ENCODE assay signal across 8 mouse cellular contexts in genomic region chr1:165635055-165635897, GRCm38 (mm10). TPM values are rescaled to one million over a fixed set of nuclear protein-coding genes. Genes with fewer than 3 reads are reported as not detected.
DNase-seq lines count a peak whose midpoint lies in the region; ATAC-seq and TF ChIP-seq lines count a peak whose summit lies in the region.

No protein-coding gene starts in this region.

- no peak for DNase-seq in frontal cortex, adult 2 months (ENCODE audit: extremely low spot score in 1 of 2, low spot score in 1 of 2)
- peak; percentile 23 for DNase-seq in liver, embryonic 13.5 days
- no peak for DNase-seq in ovary, adult 18-20 months (ENCODE audit: low spot score)
- DNase-seq in urinary bladder, postnatal 14 days (ENCODE audit: low spot score): no peak
- no peak for DNase-seq in urinary bladder, adult 2 months (ENCODE audit: low spot score)

- H3ac ChIP-seq in C2C12 (ENCODE audit: control insufficient read depth, insufficient read length, low read depth): no peak overlapping the region

- TF ChIP-seq CTCF in C2C12 (IDR thresholded peaks at IDR 0.05; ENCODE audit: control insufficient read depth, insufficient read depth, insufficient read length): no peak

- H3K4me2 ChIP-seq in forebrain, embryonic 13.5 days: peak overlapping the region; percentile 67
- peak overlapping the region; percentile 99 for H3K4me2 ChIP-seq in liver, embryonic 13.5 days

- peak; percentile 2; the same call in 1 of the 2 replicates for ATAC-seq in frontal cortex, adult (ENCODE audit: low TSS enrichment)
- 0 out of 2 replicates have a peak, but pooled peaks have one; percentile 0 for ATAC-seq in forebrain, embryonic 13.5 days
- ATAC-seq in liver, embryonic 13.5 days (ENCODE audit: low read depth): no peak

- peak overlapping the region; percentile 53 for H3K4me3 ChIP-seq in C2C12 (ENCODE audit: insufficient read depth, poor library complexity, severe bottlenecking)
- peak overlapping the region; percentile 72 for H3K4me3 ChIP-seq in forebrain, embryonic 13.5 days
- H3K4me3 ChIP-seq in liver, embryonic 13.5 days (replicated peaks): peak overlapping the region; percentile 78

- H3K36me3 ChIP-seq in C2C12 (ENCODE audit: control insufficient read depth, insufficient read depth): no peaks in the 10 kb centered on the region
- H3K36me3 ChIP-seq in forebrain, embryonic 13.5 days (ENCODE audit: poor library complexity, severe bottlenecking): no peaks in the 10 kb centered on the region
- no peaks in the 10 kb centered on the region for H3K36me3 ChIP-seq in liver, embryonic 13.5 days

- no peaks in the 10 kb centered on the region for H3K9me3 ChIP-seq in forebrain, embryonic 13.5 days (replicated peaks)
- H3K9me3 ChIP-seq in liver, embryonic 13.5 days (replicated peaks): no peaks in the 10 kb centered on the region

- peak overlapping the region; percentile 86 for H3K9ac ChIP-seq in forebrain, embryonic 13.5 days
- H3K9ac ChIP-seq in liver, embryonic 13.5 days: peak overlapping the region; percentile 64

- peak overlapping the region; percentile 96 for H3K27ac ChIP-seq in forebrain, embryonic 13.5 days
- peak overlapping the region; percentile 64 for H3K27ac ChIP-seq in liver, embryonic 13.5 days

- peaks cover 6% of the 10 kb centered on the region for H3K79me3 ChIP-seq in C2C12 (ENCODE audit: low read depth)

- 21% methylated on average over 17 of the region's 17 CpGs for WGBS in forebrain, embryonic 13.5 days
- 37% methylated on average over 17 of the region's 17 CpGs for WGBS in liver, embryonic 13.5 days (ENCODE audit: insufficient replicate concordance)

- no peaks in the 10 kb centered on the region for H3K27me3 ChIP-seq in C2C12 (ENCODE audit: control insufficient read depth, insufficient read depth, insufficient read length)
- H3K27me3 ChIP-seq in forebrain, embryonic 13.5 days: no peaks in the 10 kb centered on the region
- peaks cover 9% of the 10 kb centered on the region; the same call in 1 of the 2 replicates for H3K27me3 ChIP-seq in liver, embryonic 13.5 days

- H3K79me2 ChIP-seq in C2C12 (ENCODE audit: control insufficient read depth, insufficient read depth): peaks cover 34% of the 10 kb centered on the region

- peaks cover 34% of the 10 kb centered on the region for H3K4me1 ChIP-seq in forebrain, embryonic 13.5 days
- peaks cover 60% of the 10 kb centered on the region for H3K4me1 ChIP-seq in liver, embryonic 13.5 days (replicated peaks)

TF ChIP-seq in C2C12, 6 proteins besides CTCF, POLR2A, EP300 and RAD21:
- no peak for TF ChIP-seq MYOD1 (IDR thresholded peaks at IDR 0.05; ENCODE audit: control insufficient read depth, insufficient read length, low read depth)
- TF ChIP-seq USF1 (IDR thresholded peaks at IDR 0.05; ENCODE audit: low read depth): no peak
- no peak for TF ChIP-seq MYOG (IDR thresholded peaks at IDR 0.05; ENCODE audit: control insufficient read depth, extremely low read depth, insufficient read length)
- TF ChIP-seq FOSL1 (IDR thresholded peaks at IDR 0.05; ENCODE audit: insufficient read depth, low read length, poor library complexity, severe bottlenecking): no peak

RNA-seq across cellular contexts. Expression of gene Mpzl1, which starts 0.9 kb away (rescaled TPM):
- 41.2 and 41.7 TPM in 2 replicates for polyA plus RNA-seq in frontal cortex, adult 2 months (2012; rRNA removed)
- 32.1 TPM for polyA plus RNA-seq in C2C12 (2012; fragmentation: generic; extraction: Trizol)
- 127 and 131 TPM in 2 replicates for polyA plus RNA-seq in forebrain, embryonic 13.5 days (2015; fragmentation: Nextera tagmentation; extraction: Ambion mirVana)
- polyA plus RNA-seq in liver, embryonic 13.5 days (2015; fragmentation: Nextera tagmentation; extraction: Ambion mirVana): 31.9 and 36.0 TPM in 2 replicates
- 77.7 and 84.2 TPM in 2 replicates for polyA plus RNA-seq in urinary bladder, adult 2 months (2012; rRNA removed)
